Mouse (Mus musculus) T-cell, adult 2 months (primary cell): Measurements from ENCODE around the gene Wdr76.
"Not testable (repeated sequence)": the region's sequence is repeated elsewhere in the genome, so short reads cannot be mapped to it uniquely, and the experiment has no call there.

ENCODE experiments used
- DNase-seq: peaks from one replicate; pipeline ENCODE4 v3.0.0; 2022; ENCODE audit warnings: low spot score

Wdr76 gene

DNA sequence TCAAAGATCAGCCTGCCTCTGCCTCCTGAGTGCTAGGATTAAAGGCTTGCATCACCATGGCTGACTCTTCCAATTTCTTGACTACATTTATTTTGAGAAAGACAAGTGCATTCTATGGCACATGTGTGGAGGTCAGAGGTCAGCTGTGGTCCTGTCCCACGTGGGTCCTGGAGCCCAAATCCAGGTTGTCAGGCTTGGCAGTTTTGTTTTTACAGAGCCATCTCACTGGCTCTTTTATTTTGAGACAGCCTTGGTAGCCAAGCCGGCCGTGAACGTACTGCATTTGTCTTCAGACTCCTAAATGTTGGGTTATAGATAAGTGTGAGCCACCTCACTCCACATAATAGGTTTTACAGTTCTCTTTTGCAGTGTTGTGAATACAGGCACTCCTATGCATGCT lies 12.2 kb downstream of the Wdr76 start:
- not testable (repeated sequence) for DNase-seq

DNA sequence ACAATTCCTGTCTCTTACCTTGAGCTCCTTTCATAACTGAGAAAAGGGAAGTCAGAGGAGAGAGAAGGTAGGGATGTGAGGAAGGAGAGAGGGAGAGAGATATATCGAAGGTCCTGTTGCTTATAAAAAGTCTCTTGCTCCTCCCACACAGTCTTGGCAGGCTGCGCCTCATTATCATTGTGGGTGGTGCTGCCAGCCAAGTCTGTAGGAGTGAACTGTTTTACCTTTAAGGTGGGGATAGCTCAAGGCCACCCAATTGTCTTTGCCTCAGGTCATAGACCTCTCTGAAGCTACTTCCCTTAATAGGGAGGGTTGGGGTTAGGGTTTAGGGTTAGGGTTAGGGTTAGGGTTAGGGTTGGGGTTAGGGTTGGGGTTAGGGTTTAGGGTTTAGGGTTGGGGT lies 15.5 kb downstream of the Wdr76 start:
- DNase-seq, result no peak

DNA sequence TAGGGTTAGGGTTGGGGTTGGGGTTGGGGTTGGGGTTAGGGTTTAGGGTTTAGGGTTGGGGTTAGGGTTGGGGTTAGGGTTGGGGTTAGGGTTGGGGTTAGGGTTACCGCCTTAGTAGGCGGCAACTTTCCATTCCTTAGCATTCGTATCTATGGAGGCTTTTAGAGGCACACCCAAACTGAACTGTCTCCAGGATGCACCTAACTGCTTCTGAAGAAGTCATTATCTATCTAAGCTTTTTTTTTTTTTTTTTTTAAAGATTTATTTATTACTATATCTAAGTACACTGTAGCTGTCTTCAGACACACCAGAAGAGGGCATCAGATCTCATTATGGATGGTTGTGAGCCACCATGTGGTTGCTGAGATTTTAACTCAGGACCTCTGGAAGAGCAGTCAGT lies 16.3 kb downstream of the Wdr76 start:
- not testable (repeated sequence) for DNase-seq

DNA sequence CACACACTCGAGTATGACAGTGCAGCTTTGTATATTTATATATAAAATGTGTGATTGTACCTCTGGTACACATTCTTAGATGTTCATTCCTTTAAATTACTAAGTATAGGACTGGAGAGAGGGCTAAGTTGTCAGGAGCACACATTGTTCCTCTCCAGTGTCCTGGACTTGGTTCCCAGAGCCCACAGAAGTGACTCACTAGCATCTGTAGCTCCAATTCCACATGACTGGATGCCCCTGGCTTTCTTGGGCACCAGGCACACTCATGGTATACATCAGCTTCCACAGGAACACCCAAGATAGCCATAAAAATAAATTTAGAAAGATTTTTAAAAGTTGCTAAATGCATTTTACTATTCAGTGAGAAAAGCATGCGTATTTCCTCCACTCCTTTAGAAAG lies 18.5 kb downstream of the Wdr76 start:
- no peak for DNase-seq

DNA sequence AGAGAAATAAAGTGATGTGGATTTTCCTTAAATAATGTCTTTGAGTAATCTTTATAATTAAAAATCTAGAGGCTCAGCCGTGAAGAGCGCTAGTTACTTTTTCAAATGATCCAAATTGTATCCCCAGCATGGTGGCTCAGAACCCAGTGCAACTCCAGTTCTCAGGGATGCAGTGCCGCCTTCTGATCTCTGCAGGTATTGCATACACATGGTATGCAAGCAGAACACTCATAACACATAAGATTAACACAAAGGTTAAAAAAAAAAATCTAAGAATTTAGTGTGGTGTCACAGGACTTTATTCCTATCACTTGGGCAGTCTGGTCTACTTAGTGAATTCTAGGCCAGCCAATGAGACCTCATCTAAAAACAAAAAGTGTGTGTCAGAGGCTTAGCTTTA lies 38.3 kb downstream of the Wdr76 start:
- DNase-seq, result no peak

GRCm38 (mm10) chr2:121549630-121550029 lies 43.1 kb downstream of the Wdr76 start:
- no peak for DNase-seq

- no peak for DNase-seq
Measured at GRCm38 (mm10) chr2:121551271-121551670, 44.7 kb downstream of the Wdr76 start.

GRCm38 (mm10) chr2:121563117-121563516 lies 56.6 kb downstream of the Wdr76 start:
- no peak for DNase-seq

GRCm38 (mm10) chr2:121565911-121566310 lies 59.4 kb downstream of the Wdr76 start:
- DNase-seq, result no peak

GRCm38 (mm10) chr2:121570049-121570448 lies 63.5 kb downstream of the Wdr76 start:
- DNase-seq, result no peak

DNA sequence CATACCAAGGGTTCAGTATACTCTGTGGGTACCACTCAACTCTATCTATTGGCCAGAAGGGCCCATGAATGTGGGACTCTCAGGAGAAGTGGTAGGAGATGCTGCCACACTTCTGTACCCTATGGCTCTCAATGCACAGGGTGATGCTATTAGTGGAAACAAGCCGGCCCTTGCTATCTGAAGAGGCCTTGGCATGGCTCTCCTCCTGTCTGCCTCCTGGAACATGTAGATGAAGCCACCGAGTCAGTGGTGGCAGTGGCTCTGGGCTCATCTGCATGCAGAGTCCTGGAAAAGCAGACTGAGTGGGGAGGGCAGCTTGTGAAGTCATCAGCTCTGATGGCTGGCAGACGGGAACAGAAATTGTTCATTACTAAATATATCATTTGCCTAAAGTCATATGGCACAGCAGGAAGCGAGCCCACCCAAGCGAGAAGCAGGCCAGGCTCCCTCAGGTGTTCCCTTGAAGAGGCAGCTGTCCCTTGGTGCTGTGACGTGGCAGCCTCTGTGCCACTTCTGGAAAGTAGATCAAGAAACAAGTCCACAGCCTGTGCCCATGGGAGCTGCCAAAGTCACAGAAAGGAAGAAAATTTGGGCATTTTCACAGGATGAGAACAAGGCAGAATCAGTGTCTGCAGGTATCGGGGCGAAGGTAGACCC lies 64.6 kb downstream of the Wdr76 start:
- no peak for DNase-seq

DNA sequence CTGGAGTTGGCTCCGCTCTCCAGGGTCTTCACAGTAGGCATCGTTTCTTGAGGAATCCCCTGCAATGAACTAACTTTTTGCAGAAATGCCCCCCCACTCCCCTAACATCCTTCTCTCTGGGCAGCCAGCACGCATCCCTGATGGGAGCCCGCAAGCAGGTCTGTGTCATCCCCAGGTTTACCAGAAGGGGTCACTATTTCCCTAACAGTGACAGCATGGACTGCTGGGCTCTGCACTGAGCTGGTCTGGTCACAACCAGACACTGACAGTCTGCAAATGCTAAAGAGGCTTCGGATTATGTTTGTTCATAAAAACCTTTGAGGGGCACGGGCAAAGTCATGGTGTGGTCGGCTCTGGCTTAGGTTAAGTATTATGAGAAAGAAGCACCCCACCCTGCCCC lies 65.3 kb downstream of the Wdr76 start:
- peak; percentile 57 for DNase-seq

- DNase-seq, result no peak
Measured at GRCm38 (mm10) chr2:121574066-121574630, 67.6 kb downstream of the Wdr76 start.

GRCm38 (mm10) chr2:121575741-121576201 lies 69.2 kb downstream of the Wdr76 start:
- no peak for DNase-seq

GRCm38 (mm10) chr2:121582809-121583376 lies 76.4 kb downstream of the Wdr76 start:
- DNase-seq, result no peak

DNA sequence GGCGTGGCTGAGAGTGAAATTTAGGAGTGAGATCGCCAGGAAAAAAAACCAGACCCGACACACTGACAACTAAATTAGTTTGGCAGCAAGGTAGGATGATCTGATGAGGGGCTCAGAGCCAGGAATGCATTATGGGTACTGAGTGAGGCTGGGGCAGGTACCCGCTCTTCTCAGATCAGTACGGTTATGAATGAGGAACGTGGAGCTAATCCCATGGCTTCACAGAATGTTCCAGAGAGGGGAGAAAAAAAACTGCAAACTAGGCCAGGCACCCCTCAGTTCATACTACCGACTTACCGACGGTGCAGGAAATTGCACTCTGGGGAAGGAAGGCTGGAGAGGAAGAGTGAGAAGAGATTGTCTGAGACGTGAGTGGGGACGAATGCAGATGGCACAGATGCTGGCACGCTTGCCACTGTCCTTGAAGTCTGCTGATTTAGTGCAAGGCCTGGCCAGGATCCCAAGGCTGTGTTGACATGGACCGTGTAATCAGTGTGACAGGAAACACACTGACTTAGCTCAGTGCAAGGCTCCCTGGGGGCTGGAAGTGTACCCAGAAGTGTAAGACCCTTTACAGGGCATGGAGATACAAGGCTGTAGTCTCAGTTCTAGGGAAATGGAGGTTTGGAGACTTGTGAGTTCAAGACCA lies 77.1 kb downstream of the Wdr76 start:
- DNase-seq, result no peak

DNA sequence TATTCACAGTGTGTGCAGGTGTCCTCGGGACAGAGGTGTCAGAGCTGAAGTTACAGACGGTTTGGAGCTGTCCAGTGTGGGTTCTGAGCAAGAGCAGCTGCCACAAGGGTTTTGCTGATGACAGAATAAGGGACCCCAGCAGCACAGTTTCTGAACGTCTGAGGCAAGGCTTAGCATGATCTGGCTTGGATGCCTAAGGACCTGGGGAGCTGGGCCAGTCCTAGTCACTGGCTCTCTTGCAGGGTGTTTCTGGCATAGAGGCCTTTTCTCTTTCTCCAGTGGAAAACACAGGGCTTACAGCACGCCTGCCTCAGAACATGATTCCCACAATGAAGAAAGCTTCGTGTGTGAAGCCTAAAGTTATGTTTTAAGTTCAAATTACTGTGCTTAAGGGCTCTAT lies 78.2 kb downstream of the Wdr76 start:
- no peak for DNase-seq

DNA sequence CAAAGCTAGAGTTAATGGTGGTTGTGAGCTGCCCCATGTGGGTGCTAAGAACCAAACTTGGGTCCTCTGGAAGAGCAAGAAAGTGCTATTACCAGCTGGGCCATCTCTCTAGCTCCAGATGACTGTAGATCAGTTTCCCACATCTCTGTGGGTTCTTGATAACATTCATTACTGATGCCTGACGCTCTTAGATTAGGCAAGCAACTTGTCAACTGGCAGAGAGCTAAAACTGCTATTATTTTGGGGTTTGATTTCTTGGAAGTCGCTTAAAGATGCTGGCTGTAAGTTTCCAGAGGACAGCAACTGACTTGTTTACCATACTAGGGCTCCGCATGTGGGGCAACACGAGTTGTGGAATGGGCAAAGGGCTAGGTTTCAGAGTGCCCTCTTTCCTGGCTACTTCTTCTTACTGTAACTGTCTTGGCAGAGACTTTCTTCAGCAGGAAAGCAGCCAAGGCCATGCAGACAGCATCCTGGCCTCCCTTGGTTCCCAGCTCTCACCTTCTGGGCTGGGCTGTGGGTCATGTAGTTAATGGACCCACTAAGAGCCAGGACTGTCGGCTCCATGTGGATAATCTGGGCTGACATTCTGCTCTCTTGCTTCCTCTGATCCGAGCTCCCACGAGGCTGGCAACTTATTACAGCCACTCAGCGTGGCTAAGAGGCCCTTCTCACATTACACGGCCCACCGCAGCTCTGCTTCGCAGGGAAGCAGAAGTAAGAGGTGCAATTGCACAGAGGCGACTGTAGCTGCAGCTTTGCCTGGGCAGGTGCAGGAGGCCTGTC lies 81.2 kb downstream of the Wdr76 start:
- DNase-seq, result no peak

DNA sequence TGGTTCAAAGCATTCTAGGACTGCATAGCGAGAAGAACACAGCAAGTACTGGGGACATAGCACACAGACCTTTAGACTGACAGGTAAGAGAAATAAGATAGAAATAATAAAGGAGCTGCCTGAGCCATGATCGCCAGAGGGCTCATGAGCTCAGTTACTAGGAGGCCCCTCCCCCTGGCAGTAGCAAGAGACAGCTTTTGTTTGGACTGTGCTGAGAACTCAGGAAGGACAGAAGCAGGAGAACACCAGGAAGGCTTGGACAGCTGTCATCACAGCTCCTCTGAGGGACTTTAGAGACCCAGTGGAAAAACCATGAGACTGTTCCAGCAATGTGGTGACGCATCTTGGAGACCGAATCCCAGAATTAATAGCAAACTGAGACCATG lies 81.8 kb downstream of the Wdr76 start:
- DNase-seq, result no peak

GRCm38 (mm10) chr2:121594131-121594530 lies 87.6 kb downstream of the Wdr76 start:
- no peak for DNase-seq
